Mouse (Mus musculus) limb, embryonic 12.5 days (tissue): ENCODE results near the gene Tgfb2. TPM values are rescaled to one million over a fixed set of nuclear protein-coding genes. Genes with fewer than 3 reads are reported as not detected.

ENCODE experiments used
- ATAC-seq: fragments of 200-750 bp; cut with Nextera tagmentation; 2 replicates; pipeline ENCODE4 v1.8.0; 2017; ENCODE audit warnings: low read depth, moderate TSS enrichment; ENCODE audit not compliant: insufficient number of reproducible peaks, insufficient read depth, low FRiP score, low TSS enrichment
- H3K27ac ChIP-seq: fragments of 300-500 bp; sonication (generic); 2 replicates; pipeline ENCODE4 v1.5.1; 2016; ENCODE audit warnings: mild to moderate bottlenecking, moderate library complexity
- H3K27me3 ChIP-seq: fragments of 300-500 bp; sonication (generic); 2 replicates; pipeline ENCODE4 v1.6.1; 2016; ENCODE audit warnings: mild to moderate bottlenecking, moderate library complexity
- H3K36me3 ChIP-seq: fragments of 300-500 bp; sonication (generic); 2 replicates; pipeline ENCODE4 v1.6.1; 2016; ENCODE audit warnings: mild to moderate bottlenecking, moderate library complexity
- H3K4me1 ChIP-seq: fragments of 300-500 bp; sonication (generic); replicated peaks from 2 replicates; pipeline ENCODE4 v1.6.1; 2016
- H3K4me2 ChIP-seq: fragments of 300-500 bp; sonication (generic); 2 replicates; pipeline ENCODE4 v1.6.1; 2016; ENCODE audit warnings: mild to moderate bottlenecking, moderate library complexity
- H3K4me3 ChIP-seq: fragments of 300-500 bp; sonication (generic); replicated peaks from 2 replicates; pipeline ENCODE4 v1.5.1; 2016; ENCODE audit warnings: mild to moderate bottlenecking
- H3K9ac ChIP-seq: fragments of 300-500 bp; sonication (generic); replicated peaks from 2 replicates; pipeline ENCODE4 v1.6.1; 2016; ENCODE audit warnings: mild to moderate bottlenecking, moderate library complexity
- H3K9me3 ChIP-seq: fragments of 300-500 bp; sonication (generic); 2 replicates; pipeline ENCODE4 v1.6.1; 2016; ENCODE audit warnings: mild to moderate bottlenecking, moderate library complexity
- WGBS: fragments of 180-500 bp; shearing (Covaris S2); methylation state at CpG from one replicate; pipeline ENCODE4 v1.1.7; 2016; 5-methylcytosine and 5-hydroxymethylcytosine counted together
- polyA plus RNA-seq: library from polyadenylated mRNA; unstranded; fragments of >200 nt; fragmentation: Nextera tagmentation; extraction: Ambion mirVana; gene quantifications from 2 replicates; pipeline ENCODE4 v1.2.1, GENCODE M21; 2016

Tgfb2 gene
- polyA plus RNA-seq, 1 experiment from 2014 or later, result 83.7 TPM

DNA sequence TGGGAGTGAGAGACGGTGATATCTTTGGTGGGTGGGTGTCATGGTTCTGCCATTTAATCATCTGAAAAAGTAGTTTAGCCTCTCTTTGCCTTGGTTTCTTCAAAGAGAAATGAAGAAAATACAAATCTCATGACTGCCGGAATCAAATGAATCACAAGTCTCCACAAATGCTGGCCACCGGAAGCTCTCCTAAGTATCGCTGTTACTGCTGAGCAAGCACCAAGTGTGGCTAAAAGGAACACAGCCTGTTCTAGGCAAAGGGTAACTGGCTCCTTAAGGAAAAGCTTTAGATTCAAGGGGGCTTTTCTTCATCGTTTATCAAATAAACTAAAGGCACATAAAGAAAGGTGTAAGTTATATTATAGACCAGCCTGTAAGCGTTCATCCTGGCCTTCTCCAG lies 30.5 kb downstream of the Tgfb2 start:
- H3K4me3 ChIP-seq, result no peak overlapping the region
- peaks cover 40% of the 10 kb centered on the region for H3K4me1 ChIP-seq
- 83% methylated on average over 6 of the region's 6 CpGs for WGBS
- no peak for ATAC-seq
- H3K27ac ChIP-seq, result no peak overlapping the region
- no peaks in the 10 kb centered on the region for H3K27me3 ChIP-seq
- no peak overlapping the region for H3K4me2 ChIP-seq
- H3K9me3 ChIP-seq, result no peaks in the 10 kb centered on the region
- no peak overlapping the region for H3K9ac ChIP-seq
- peaks cover 15% of the 10 kb centered on the region; the same call in 1 of the 2 replicates for H3K36me3 ChIP-seq

- no peak for ATAC-seq
- Histone ChIP-seq H3K36me3 (peaks cover 15% of the 10 kb centered on the region; the same call in 1 of the 2 replicates), H3K9ac (no peak overlapping the region), H3K4me3 (no peak overlapping the region), H3K4me1 (peaks cover 35% of the 10 kb centered on the region), H3K27me3 (no peaks in the 10 kb centered on the region), H3K9me3 (no peaks in the 10 kb centered on the region), H3K4me2 (no peak overlapping the region), H3K27ac (no peak overlapping the region)
- WGBS, result 77% methylated on average over 3 of the region's 3 CpGs
Measured at GRCm38 (mm10) chr1:186674621-186675020, 31.2 kb downstream of the Tgfb2 start.

- H3K9ac ChIP-seq, result no peak overlapping the region
- WGBS, result 82% methylated on average over 4 of the region's 4 CpGs
- no peaks in the 10 kb centered on the region for H3K9me3 ChIP-seq
- ATAC-seq, result no peak
- no peaks in the 10 kb centered on the region for H3K27me3 ChIP-seq
- H3K4me1 ChIP-seq, result peaks cover 29% of the 10 kb centered on the region
- peaks cover 19% of the 10 kb centered on the region; the same call in 1 of the 2 replicates for H3K36me3 ChIP-seq
- H3K4me2 ChIP-seq, result no peak overlapping the region
- H3K4me3 ChIP-seq, result no peak overlapping the region
- H3K27ac ChIP-seq, result 0 out of 2 replicates have a peak overlapping the region, but pooled peaks have one; percentile 7
Measured at GRCm38 (mm10) chr1:186673166-186673565, 32.6 kb downstream of the Tgfb2 start.

- 90% methylated on average over 11 of the region's 11 CpGs for WGBS
- ATAC-seq, result no peak
- no peaks in the 10 kb centered on the region for H3K9me3 ChIP-seq
- H3K9ac ChIP-seq, result no peak overlapping the region
- H3K4me2 ChIP-seq, result no peak overlapping the region
- H3K27ac ChIP-seq, result no peak overlapping the region
- H3K4me1 ChIP-seq, result peaks cover 16% of the 10 kb centered on the region
- H3K36me3 ChIP-seq, result peaks cover 9% of the 10 kb centered on the region; the same call in 1 of the 2 replicates
- H3K4me3 ChIP-seq, result no peak overlapping the region
- no peaks in the 10 kb centered on the region for H3K27me3 ChIP-seq
Measured at GRCm38 (mm10) chr1:186663412-186663811, 42.4 kb downstream of the Tgfb2 start.

DNA sequence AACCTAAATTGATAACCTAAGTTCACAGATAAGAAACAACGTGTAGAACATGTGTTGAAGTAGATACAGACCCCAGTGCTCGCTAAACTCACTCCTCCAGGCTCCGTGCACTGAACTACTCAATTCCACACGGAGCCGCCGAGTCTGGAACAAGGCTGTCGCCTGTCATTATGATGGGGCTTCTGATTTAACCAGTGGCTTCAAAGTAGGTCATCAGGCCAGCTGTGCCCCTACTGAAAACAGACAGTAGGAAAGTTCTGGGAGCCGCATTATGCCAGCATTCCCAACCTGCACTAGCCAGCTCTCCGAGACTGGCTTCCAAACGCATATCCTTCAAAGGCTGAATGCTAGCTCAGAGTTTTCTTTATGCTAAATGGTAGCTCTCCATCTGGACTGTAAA lies 42.8 kb downstream of the Tgfb2 start:
- Histone ChIP-seq H3K9me3 (no peaks in the 10 kb centered on the region), H3K36me3 (peaks cover 9% of the 10 kb centered on the region; the same call in 1 of the 2 replicates)

GRCm38 (mm10) chr1:186661206-186661921 lies 44.4 kb downstream of the Tgfb2 start:
- no peak overlapping the region for H3K27ac ChIP-seq
- no peaks in the 10 kb centered on the region for H3K9me3 ChIP-seq
- H3K4me3 ChIP-seq, result no peak overlapping the region
- 84% methylated on average over 15 of the region's 15 CpGs for WGBS
- no peaks in the 10 kb centered on the region for H3K27me3 ChIP-seq
- ATAC-seq, result no peak
- H3K4me1 ChIP-seq, result peaks cover 18% of the 10 kb centered on the region
- H3K36me3 ChIP-seq, result peaks cover 9% of the 10 kb centered on the region; the same call in 1 of the 2 replicates
- H3K4me2 ChIP-seq, result no peak overlapping the region
- H3K9ac ChIP-seq, result no peak overlapping the region

More for the DNA sequence above, 42.8 kb downstream of the Tgfb2 start:
- H3K4me1 ChIP-seq, result peaks cover 16% of the 10 kb centered on the region
- whole genome bisulfite sequencing, result 77% methylated on average over 10 of the region's 10 CpGs
- no peak overlapping the region for H3K4me2 ChIP-seq
- no peak overlapping the region for H3K27ac ChIP-seq
- no peaks in the 10 kb centered on the region for H3K27me3 ChIP-seq
- ATAC-seq, result no peak
- no peak overlapping the region for H3K4me3 ChIP-seq
- no peak overlapping the region for H3K9ac ChIP-seq

DNA sequence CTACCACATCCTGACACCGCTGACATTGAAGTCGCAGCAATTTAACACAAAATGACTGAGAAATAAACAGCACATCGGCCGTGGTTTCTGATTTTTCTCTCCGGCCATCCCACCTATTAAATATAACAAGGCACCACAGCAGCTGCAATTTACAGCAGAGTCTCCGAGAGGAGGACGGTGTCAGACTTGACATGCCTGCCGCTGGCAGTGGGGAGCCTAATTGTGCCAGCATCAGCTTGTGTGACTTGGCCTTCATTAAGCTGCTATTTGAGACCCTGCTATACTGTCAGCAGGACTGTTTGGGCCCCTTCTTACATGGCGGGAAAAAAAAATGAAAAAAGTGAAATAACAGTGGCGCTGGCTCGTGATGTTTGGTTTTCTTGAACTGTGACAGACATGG lies 47.0 kb downstream of the Tgfb2 start:
- no peaks in the 10 kb centered on the region for H3K27me3 ChIP-seq
- H3K4me2 ChIP-seq, result no peak overlapping the region; the same call in 1 of the 2 replicates
- H3K4me1 ChIP-seq, result peaks cover 18% of the 10 kb centered on the region
- 50% methylated on average over 11 of the region's 11 CpGs for WGBS
- H3K9ac ChIP-seq, result no peak overlapping the region
- H3K36me3 ChIP-seq, result 0 out of 2 replicates have a peak, but pooled peaks cover 3% of the 10 kb centered on the region
- peak overlapping the region; percentile 7; the same call in 1 of the 2 replicates for H3K27ac ChIP-seq
- H3K4me3 ChIP-seq, result no peak overlapping the region
- H3K9me3 ChIP-seq, result no peaks in the 10 kb centered on the region
- no peak for ATAC-seq

DNA sequence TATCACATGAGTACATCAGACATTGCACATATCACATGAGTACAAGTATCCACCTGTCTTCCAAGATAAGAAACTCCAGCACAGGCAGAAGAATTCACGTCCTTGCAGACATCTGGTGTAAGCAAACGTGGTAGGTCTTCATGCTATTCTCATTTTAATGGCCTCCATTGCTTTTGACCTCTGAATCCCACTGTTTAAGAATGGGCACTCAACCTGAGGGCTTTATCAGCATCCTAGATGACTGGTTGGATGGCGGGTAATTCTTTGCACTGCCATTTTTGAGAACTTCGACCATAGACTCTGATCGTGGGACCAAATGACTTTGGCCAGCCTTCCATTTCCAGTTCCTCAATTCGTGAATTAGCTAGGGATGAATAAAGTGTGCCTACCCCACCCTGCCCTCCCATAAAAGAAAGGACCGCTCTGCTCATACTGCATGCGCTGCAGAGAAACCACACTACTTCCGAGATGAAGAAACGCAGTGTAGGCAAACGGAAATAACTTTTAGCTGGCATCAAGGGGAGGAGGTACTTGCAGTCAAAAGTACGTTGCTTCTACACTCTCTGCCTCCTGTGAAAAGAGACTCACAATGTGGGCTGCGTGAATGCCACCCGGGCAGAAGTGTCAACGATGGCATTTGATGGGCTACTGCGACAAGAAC lies 48.1 kb downstream of the Tgfb2 start:
- Histone ChIP-seq H3K9ac (no peak overlapping the region), H3K27me3 (no peaks in the 10 kb centered on the region; the same call in 1 of the 2 replicates), H3K27ac (no peak overlapping the region), H3K36me3 (0 out of 2 replicates have a peak, but pooled peaks cover 3% of the 10 kb centered on the region), H3K9me3 (no peaks in the 10 kb centered on the region), H3K4me3 (no peak overlapping the region), H3K4me2 (no peak overlapping the region), H3K4me1 (peaks cover 28% of the 10 kb centered on the region)
- WGBS, result 88% methylated on average over 16 of the region's 16 CpGs
- no peak for ATAC-seq

GRCm38 (mm10) chr1:186656732-186657329 lies 49.0 kb downstream of the Tgfb2 start:
- H3K27me3 ChIP-seq, result no peaks in the 10 kb centered on the region; the same call in 1 of the 2 replicates
- peaks cover 29% of the 10 kb centered on the region for H3K4me1 ChIP-seq
- no peak overlapping the region for H3K4me3 ChIP-seq
- no peak for ATAC-seq
- no peaks in the 10 kb centered on the region for H3K9me3 ChIP-seq
- no peak overlapping the region for H3K27ac ChIP-seq
- no peak overlapping the region for H3K4me2 ChIP-seq
- H3K36me3 ChIP-seq, result no peaks in the 10 kb centered on the region
- 83% methylated on average over 5 of the region's 5 CpGs for WGBS
- no peak overlapping the region for H3K9ac ChIP-seq

GRCm38 (mm10) chr1:186656201-186656600 lies 49.6 kb downstream of the Tgfb2 start:
- H3K4me2 ChIP-seq, result no peak overlapping the region
- H3K4me1 ChIP-seq, result peaks cover 29% of the 10 kb centered on the region
- no peak overlapping the region for H3K27ac ChIP-seq
- no peaks in the 10 kb centered on the region; the same call in 1 of the 2 replicates for H3K27me3 ChIP-seq
- H3K9ac ChIP-seq, result no peak overlapping the region
- no peak for ATAC-seq
- no peaks in the 10 kb centered on the region for H3K9me3 ChIP-seq
- H3K36me3 ChIP-seq, result no peaks in the 10 kb centered on the region
- WGBS, result 53% methylated on average over 1 of the region's 1 CpGs
- no peak overlapping the region for H3K4me3 ChIP-seq

GRCm38 (mm10) chr1:186655096-186655495 lies 50.7 kb downstream of the Tgfb2 start:
- no peak overlapping the region for H3K4me3 ChIP-seq
- no peaks in the 10 kb centered on the region; the same call in 1 of the 2 replicates for H3K27me3 ChIP-seq
- WGBS, result 81% methylated on average over 4 of the region's 4 CpGs
- H3K4me2 ChIP-seq, result no peak overlapping the region
- no peak for ATAC-seq
- no peaks in the 10 kb centered on the region for H3K36me3 ChIP-seq
- no peak overlapping the region for H3K9ac ChIP-seq
- H3K9me3 ChIP-seq, result no peaks in the 10 kb centered on the region
- no peak overlapping the region for H3K27ac ChIP-seq
- H3K4me1 ChIP-seq, result peaks cover 29% of the 10 kb centered on the region
